ENCODE assay signal across 16 mouse cellular contexts in genomic region chr12:48290146-48290545, GRCm38 (mm10).
DNase-seq lines count a peak whose midpoint lies in the region; ATAC-seq lines count a peak whose summit lies in the region.
"Had no signal": no experiment of that assay in that cellular context is flagged by ENCODE, and none has a peak within 500 bp of the region (broad histone marks: within the 10 kb centered on the region; RNA-seq: fewer than 3 reads in every experiment).

No protein-coding gene starts in this region.

- no peaks in the 10 kb centered on the region for H3K36me3 ChIP-seq in midbrain, embryonic 13.5 days
- H3K36me3 ChIP-seq in midbrain, embryonic 15.5 days (replicated peaks): no peaks in the 10 kb centered on the region
- H3K36me3 ChIP-seq in midbrain, embryonic 16.5 days (ENCODE audit: control insufficient read depth, insufficient read depth, low read length): no peaks in the 10 kb centered on the region
- H3K36me3 ChIP-seq: forebrain, embryonic 15.5 days; limb, embryonic 15.5 days had no signal

- no peak overlapping the region for H3K9ac ChIP-seq in midbrain, embryonic 13.5 days (replicated peaks)
- H3K9ac ChIP-seq in midbrain, embryonic 15.5 days: no peak overlapping the region
- no peak overlapping the region for H3K9ac ChIP-seq in midbrain, embryonic 16.5 days (ENCODE audit: low read depth, low read length)
- H3K9ac ChIP-seq: forebrain, embryonic 15.5 days; limb, embryonic 15.5 days had no signal

- peak overlapping the region; percentile 25; the same call in 1 of the 2 replicates for H3K27ac ChIP-seq in midbrain, embryonic 13.5 days
- no peak overlapping the region for H3K27ac ChIP-seq in midbrain, embryonic 15.5 days
- H3K27ac ChIP-seq in midbrain, embryonic 16.5 days (ENCODE audit: low read length): 0 out of 2 replicates have a peak overlapping the region, but pooled peaks have one; percentile 22
- H3K27ac ChIP-seq: forebrain, embryonic 15.5 days; limb, embryonic 15.5 days; stomach, postnatal 0 days had no signal

- ATAC-seq in midbrain, embryonic 13.5 days: no peak
- ATAC-seq in midbrain, embryonic 15.5 days (replicated peaks): no peak
- no peak for ATAC-seq in midbrain, embryonic 16.5 days
- ATAC-seq in frontal cortex, adult (ENCODE audit: low TSS enrichment): no peak
- ATAC-seq: CD4-positive, CD25-positive, alpha-beta regulatory T cell, adult 4 months; forebrain, embryonic 15.5 days had no signal

- H3K27me3 ChIP-seq in midbrain, embryonic 13.5 days: no peaks in the 10 kb centered on the region
- H3K27me3 ChIP-seq in midbrain, embryonic 15.5 days (replicated peaks): no peaks in the 10 kb centered on the region
- no peaks in the 10 kb centered on the region for H3K27me3 ChIP-seq in midbrain, embryonic 16.5 days (ENCODE audit: control insufficient read depth, insufficient read depth, low read depth, low read length)
- H3K27me3 ChIP-seq: forebrain, embryonic 15.5 days; limb, embryonic 15.5 days had no signal

- H3K4me2 ChIP-seq in midbrain, embryonic 13.5 days (replicated peaks): no peak overlapping the region
- no peak overlapping the region for H3K4me2 ChIP-seq in midbrain, embryonic 15.5 days
- no peak overlapping the region for H3K4me2 ChIP-seq in midbrain, embryonic 16.5 days (ENCODE audit: low read length)
- H3K4me2 ChIP-seq: forebrain, embryonic 15.5 days; limb, embryonic 15.5 days had no signal

- WGBS in midbrain, embryonic 13.5 days: 47% methylated on average over 3 of the region's 3 CpGs
- WGBS in midbrain, embryonic 15.5 days: 38% methylated on average over 3 of the region's 3 CpGs
- WGBS in midbrain, embryonic 16.5 days: 44% methylated on average over 3 of the region's 3 CpGs

- no peak overlapping the region for H3K4me3 ChIP-seq in midbrain, embryonic 13.5 days (replicated peaks)
- H3K4me3 ChIP-seq in midbrain, embryonic 15.5 days: no peak overlapping the region
- no peak overlapping the region for H3K4me3 ChIP-seq in midbrain, embryonic 16.5 days (ENCODE audit: low read depth, low read length)
- H3K4me3 ChIP-seq: forebrain, embryonic 15.5 days; limb, embryonic 15.5 days had no signal

- no peaks in the 10 kb centered on the region for H3K9me3 ChIP-seq in midbrain, embryonic 13.5 days
- no peaks in the 10 kb centered on the region for H3K9me3 ChIP-seq in midbrain, embryonic 15.5 days
- H3K9me3 ChIP-seq in midbrain, embryonic 16.5 days (replicated peaks; ENCODE audit: control insufficient read depth, low read length, poor library complexity, severe bottlenecking): no peaks in the 10 kb centered on the region
- H3K9me3 ChIP-seq: forebrain, embryonic 15.5 days; limb, embryonic 15.5 days had no signal

- peak; percentile 5 for DNase-seq in embryo, embryonic 10 days (ENCODE audit: low spot score)
- DNase-seq in embryo, embryonic 9.5 days (ENCODE audit: extremely low spot score): no peak
- DNase-seq in cerebellum, postnatal 25 days: no peak
- no peak for DNase-seq in kidney, postnatal 25 days
- DNase-seq: adrenal gland, adult 2 months; cerebellum, adult 18-20 months; gastrocnemius, postnatal 25 days; lung, postnatal 10 days had no signal

- peaks cover 5% of the 10 kb centered on the region; the same call in 1 of the 2 replicates for H3K4me1 ChIP-seq in midbrain, embryonic 13.5 days (replicated peaks)
- H3K4me1 ChIP-seq in midbrain, embryonic 15.5 days: no peaks in the 10 kb centered on the region
- H3K4me1 ChIP-seq in midbrain, embryonic 16.5 days (ENCODE audit: control insufficient read depth, insufficient read depth, low read length): 0 out of 2 replicates have a peak, but pooled peaks cover 4% of the 10 kb centered on the region
- H3K4me1 ChIP-seq: forebrain, embryonic 15.5 days; limb, embryonic 15.5 days had no signal
